Mouse (Mus musculus): ENCODE data around the gene Vkorc1. TPM values are rescaled to one million over a fixed set of nuclear protein-coding genes. Genes with fewer than 3 reads are reported as not detected.
"Not testable (repeated sequence)": the region's sequence is repeated elsewhere in the genome, so short reads cannot be mapped to it uniquely, and the experiment has no call there.

Gene Vkorc1
- polyA plus RNA-seq, 1 experiment from 2014 or later: 38.2 TPM

DNA sequence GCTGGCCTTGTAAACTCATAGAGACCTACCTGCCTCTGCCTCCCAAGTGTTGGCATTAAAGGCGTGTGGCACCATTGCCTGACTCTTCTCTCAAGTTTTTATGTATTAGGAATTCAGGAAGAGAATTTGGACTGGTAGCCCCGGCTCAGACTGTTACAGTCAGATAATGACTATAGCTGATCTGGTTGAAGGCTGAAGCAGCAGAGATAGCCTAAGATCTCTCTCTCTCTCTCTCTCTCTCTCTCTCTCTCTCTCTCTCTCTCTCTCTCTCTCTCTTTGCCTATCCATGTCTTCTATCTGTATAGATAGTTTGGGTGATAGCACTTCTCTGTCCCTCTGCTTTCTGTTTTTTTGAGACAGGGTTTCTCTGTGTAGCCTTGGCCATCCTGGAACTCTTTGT lies 6.4 kb upstream of the Vkorc1 start:
- WGBS (ENCODE audit: missing documents): 89% methylated on average over 2 of the region's 2 CpGs
- no peak overlapping the region for H3K4me3 ChIP-seq (ENCODE audit: inconsistent target)
- peaks cover 8% of the 10 kb centered on the region; the same call in 1 of the 2 replicates for H3K79me2 ChIP-seq (ENCODE audit: inconsistent target)
- no peak overlapping the region for H3K27ac ChIP-seq
- H3K36me3 ChIP-seq (ENCODE audit: inconsistent target): peaks cover 8% of the 10 kb centered on the region

DNA sequence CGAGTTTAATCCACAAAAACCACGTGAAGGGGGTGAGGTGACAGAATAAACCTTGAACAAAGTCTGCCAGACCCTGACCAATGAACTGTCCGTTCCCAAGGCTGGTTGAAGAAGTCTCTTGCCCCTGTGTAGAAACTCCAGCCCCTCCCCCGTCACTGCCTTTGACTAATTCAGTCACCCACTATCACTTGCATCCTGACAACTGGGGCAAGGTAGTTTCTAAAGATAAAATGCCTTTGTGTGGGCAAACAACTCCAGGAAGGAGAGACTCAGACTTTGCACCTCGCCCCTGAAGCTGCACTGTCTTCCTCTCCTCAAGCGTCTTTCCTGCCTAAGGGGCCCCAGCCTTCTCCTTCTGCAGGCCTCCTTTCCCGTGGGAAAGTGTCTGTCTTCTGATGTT lies 4.6 kb upstream of the Vkorc1 start:
- Histone ChIP-seq H3K4me3 (ENCODE audit: inconsistent target) (no peak overlapping the region), H3K27ac (no peak overlapping the region), H3K79me2 (ENCODE audit: inconsistent target) (peaks cover 8% of the 10 kb centered on the region; the same call in 1 of the 2 replicates), H3K36me3 (ENCODE audit: inconsistent target) (no peaks in the 10 kb centered on the region)
- 63% methylated on average over 7 of the region's 7 CpGs for WGBS (ENCODE audit: missing documents)

DNA sequence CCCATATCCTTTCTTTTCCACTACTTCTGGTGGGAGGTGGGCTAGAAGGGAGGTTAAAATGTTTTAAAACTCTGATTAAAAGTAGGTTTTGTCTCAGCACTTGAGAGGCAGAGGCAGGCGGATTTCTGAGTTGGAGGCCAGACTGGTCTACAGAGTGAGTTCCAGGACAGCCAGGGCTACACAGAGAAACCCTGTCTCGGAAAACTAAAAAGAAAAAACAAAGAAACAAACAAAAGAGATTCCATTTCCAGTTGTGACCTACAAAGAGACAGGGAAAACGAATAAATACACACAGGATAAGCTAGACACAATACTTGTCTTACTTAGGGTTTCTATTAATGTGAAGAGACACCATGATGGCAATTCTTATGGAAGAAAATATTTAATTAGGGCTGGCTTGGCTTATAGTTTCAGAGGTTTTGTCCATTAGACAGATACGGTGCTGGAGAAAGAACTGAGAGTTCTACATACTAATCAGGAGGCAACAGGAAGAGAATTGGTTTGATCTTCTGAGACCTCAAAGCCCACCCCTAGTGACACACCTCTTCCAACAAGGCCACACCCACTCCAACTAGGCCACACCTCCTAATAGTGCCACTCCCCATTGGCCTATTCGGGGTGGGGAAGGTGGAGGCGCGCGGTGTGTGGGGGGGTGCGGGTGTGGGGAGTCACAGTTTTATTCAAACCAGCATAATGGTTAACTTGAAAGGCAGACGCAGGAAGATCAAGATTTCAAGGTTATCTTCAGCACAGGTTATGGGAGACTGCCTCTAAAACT lies 3.0 kb upstream of the Vkorc1 start:
- H3K27ac ChIP-seq: no peak overlapping the region
- H3K4me3 ChIP-seq (ENCODE audit: inconsistent target): no peak overlapping the region
- WGBS (ENCODE audit: missing documents): 72% methylated on average over 9 of the region's 10 CpGs
- no peaks in the 10 kb centered on the region for H3K36me3 ChIP-seq (ENCODE audit: inconsistent target)
- H3K79me2 ChIP-seq (ENCODE audit: inconsistent target): no peaks in the 10 kb centered on the region

DNA sequence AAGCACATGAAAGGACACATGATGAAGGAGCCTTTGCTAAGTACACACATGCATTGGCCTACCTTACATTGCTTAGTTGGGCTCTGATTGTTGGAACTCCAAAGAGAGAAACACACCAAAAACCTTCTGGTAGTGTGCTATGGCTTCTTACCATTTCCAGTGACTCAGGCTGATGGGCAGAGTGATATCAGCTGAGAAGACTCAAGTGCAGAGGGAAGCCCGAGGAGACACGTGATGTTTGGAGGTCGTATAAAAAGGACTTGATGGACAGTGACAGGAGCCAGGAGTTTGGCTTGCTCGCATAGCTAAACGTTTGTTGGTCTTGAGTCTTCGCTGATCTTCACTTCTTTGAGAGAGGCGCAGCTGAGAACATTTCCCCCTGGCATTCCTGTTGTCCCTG lies 2.1 kb upstream of the Vkorc1 start:
- H3K36me3 ChIP-seq (ENCODE audit: inconsistent target): no peaks in the 10 kb centered on the region; the same call in 1 of the 2 replicates
- no peaks in the 10 kb centered on the region for H3K79me2 ChIP-seq (ENCODE audit: inconsistent target)
- H3K4me3 ChIP-seq (ENCODE audit: inconsistent target): no peak overlapping the region
- WGBS (ENCODE audit: missing documents): 98% methylated on average over 7 of the region's 7 CpGs
- H3K27ac ChIP-seq: no peak overlapping the region

DNA sequence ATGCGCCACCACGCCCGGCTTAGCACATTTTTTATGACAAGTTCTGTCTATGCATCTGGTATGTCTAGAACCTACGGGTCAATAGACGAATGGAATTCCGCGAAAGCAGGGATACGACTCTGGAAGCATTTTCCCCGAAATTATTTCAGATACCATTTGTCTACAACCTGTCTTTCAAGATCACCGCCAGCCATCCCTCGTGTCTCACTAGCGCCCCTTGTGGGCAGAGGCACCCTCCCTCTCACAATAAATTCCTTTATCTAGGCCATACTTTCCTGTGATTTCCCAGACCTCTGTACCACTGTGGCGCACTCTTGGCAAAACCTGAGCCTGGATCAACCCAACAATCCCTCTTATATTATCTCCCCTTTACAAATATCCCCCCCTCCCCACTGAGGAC lies 967 bp upstream of the Vkorc1 start:
- Histone ChIP-seq H3K79me2 (ENCODE audit: inconsistent target) (no peaks in the 10 kb centered on the region), H3K27ac (no peak overlapping the region), H3K4me3 (ENCODE audit: inconsistent target) (no peak overlapping the region), H3K36me3 (ENCODE audit: inconsistent target) (no peaks in the 10 kb centered on the region; the same call in 1 of the 2 replicates)
- whole genome bisulfite sequencing (ENCODE audit: missing documents): 75% methylated on average over 11 of the region's 13 CpGs

DNA sequence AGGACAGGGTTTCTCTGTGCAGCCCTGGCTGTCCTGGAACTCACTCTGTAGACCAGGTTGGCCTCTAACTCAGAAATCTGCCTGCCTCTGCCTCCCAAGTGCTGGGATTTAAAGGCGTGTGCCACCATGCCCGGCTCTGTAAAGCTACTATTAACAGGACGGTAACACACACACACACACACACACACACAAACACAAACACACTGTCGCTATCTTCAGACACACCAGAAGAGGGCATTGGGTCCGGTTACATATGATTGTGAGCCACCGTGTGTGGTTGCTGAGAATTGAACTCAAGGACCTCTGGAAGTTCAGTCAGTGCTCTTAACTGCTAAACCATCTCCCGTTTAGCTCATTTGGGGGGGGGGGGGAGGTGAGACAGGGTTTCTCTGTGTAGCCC lies 474 bp upstream of the Vkorc1 start:
- peak overlapping the region; percentile 58 for H3K4me3 ChIP-seq (ENCODE audit: inconsistent target)
- not testable (repeated sequence) for H3K36me3 ChIP-seq (ENCODE audit: inconsistent target); H3K79me2 ChIP-seq (ENCODE audit: inconsistent target); H3K27ac ChIP-seq
- 67% methylated on average over 6 of the region's 7 CpGs for WGBS (ENCODE audit: missing documents)

DNA sequence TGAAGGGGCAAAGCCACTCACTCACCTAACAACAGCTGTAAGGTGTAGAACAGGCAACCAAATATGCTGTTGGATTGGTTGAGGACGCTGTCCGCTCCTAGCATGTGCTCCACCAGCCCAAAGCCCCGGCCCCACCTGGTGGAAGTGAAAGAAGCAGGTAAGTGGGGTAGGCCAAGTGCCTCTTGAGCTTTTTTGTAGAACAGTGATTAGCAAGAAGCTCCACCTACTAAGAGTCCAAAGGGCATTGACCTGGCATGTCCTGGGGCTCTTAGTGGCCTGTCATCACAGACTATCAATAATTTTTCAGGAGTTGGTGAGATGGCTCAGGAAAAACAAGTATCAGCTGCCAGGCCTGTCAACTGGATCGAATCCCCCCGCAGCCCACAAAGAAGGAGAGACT lies 937 bp downstream of the Vkorc1 start:
- Histone ChIP-seq H3K27ac (no peak overlapping the region), H3K4me3 (ENCODE audit: inconsistent target) (no peak overlapping the region)
- 85% methylated on average over 5 of the region's 5 CpGs for WGBS (ENCODE audit: missing documents)

DNA sequence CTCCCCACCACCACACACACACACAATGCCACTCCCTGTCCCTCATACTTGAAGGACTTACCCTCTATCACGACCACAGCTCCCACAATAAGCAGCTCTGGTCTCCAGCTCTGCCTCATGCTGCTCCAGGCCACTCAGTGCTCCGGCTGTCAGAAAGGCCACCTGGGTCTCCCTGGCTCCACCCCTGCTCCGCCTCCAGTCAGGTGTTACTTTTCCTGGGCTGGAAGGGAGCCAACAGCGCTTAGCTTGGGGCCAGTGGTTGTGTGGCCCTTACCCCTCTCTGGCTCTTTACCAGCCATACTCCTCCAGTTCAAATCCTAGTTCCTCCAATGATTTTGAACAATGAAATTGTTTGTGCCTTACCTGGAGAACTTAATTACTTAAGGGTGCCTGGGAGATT lies 4.6 kb downstream of the Vkorc1 start, which contains the start of gene Prss53:
TSS of gene Prss53 (minus strand) at position 173 of the 400 bp plus-strand sequence.
- no peaks in the 10 kb centered on the region; the same call in 1 of the 2 replicates for H3K79me2 ChIP-seq (ENCODE audit: inconsistent target)
- 93% methylated on average over 4 of the region's 4 CpGs for WGBS (ENCODE audit: missing documents)
- H3K36me3 ChIP-seq (ENCODE audit: inconsistent target): peaks cover 41% of the 10 kb centered on the region
- H3K27ac ChIP-seq: no peak within 1 kb of the TSS
- no peak within 1 kb of the TSS for H3K4me3 ChIP-seq (ENCODE audit: inconsistent target)

More for the DNA sequence above, 937 bp downstream of the Vkorc1 start:
- H3K36me3 ChIP-seq (ENCODE audit: inconsistent target): peaks cover 7% of the 10 kb centered on the region; the same call in 1 of the 2 replicates
- no peaks in the 10 kb centered on the region for H3K79me2 ChIP-seq (ENCODE audit: inconsistent target)

DNA sequence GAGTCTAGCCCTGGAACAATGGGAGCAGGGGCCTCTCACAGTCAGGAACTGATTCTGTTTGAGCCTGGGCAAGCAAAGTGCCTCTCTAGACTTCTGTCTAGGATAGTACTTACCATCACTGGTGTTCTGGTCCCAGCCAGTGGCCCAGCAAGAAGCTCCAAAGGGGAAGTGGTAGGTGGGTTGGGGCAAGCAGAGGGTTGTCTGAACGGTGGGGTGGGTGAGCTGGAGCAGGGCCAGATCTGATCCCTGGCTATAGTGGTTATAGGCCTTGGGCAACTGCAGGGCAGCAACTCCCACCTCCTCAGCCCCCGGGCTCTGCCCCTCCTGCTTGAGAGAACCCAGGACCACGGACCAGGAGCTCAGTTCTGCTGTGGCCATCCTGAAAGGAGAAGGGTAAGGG lies 6.6 kb downstream of the Vkorc1 start:
- Histone ChIP-seq H3K36me3 (ENCODE audit: inconsistent target) (peaks cover 61% of the 10 kb centered on the region), H3K79me2 (ENCODE audit: inconsistent target) (peaks cover 19% of the 10 kb centered on the region; the same call in 1 of the 2 replicates), H3K27ac (no peak overlapping the region), H3K4me3 (ENCODE audit: inconsistent target) (no peak overlapping the region)
- 35% methylated on average over 3 of the region's 3 CpGs for WGBS (ENCODE audit: missing documents)

DNA sequence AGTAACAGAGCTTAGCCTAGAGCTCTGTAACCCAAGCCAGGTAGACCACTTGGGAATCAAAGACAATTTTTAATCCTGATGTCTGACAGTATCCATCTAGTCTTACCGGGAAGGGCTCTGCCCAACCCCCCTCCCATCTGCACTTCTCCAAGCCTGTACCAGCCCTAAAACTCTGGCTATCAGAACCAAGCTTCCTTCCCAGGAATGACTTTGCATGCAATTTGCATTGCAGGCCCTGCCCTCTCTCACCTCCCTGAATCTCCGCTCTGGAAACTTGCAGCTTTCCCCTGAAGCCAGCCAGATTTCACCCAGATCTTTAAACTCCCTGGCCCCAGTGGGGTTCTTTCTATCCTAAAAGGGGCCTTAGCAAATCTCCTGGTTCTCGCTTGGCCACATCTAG lies 7.6 kb downstream of the Vkorc1 start:
- Histone ChIP-seq H3K27ac (no peak overlapping the region), H3K4me3 (ENCODE audit: inconsistent target) (no peak overlapping the region), H3K36me3 (ENCODE audit: inconsistent target) (peaks cover 71% of the 10 kb centered on the region), H3K79me2 (ENCODE audit: inconsistent target) (peaks cover 30% of the 10 kb centered on the region; the same call in 1 of the 2 replicates)
- 95% methylated on average over 3 of the region's 3 CpGs for WGBS (ENCODE audit: missing documents)

DNA sequence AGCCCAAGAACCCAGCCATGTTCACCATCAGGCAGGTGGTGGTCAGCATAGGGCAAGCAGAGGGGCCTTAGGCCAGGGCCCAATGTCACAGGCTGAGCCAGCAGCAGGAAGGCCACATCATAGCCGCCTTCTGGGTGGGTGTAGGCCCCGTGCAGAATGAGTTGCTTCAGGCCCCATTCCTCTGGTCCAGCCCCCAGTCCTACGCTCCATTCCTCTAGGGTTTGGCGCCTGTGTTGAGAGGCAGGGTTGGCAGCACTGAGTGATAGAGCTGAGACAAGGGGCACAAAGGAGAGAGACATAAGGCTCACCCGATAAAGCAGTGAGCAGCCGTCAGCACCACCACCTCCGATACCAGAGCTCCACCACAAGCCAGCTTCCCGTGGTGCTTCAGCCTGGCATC lies 8.2 kb downstream of the Vkorc1 start:
- Histone ChIP-seq H3K79me2 (ENCODE audit: inconsistent target) (peaks cover 36% of the 10 kb centered on the region; the same call in 1 of the 2 replicates), H3K27ac (no peak overlapping the region), H3K4me3 (ENCODE audit: inconsistent target) (no peak overlapping the region), H3K36me3 (ENCODE audit: inconsistent target) (peaks cover 77% of the 10 kb centered on the region)
- 88% methylated on average over 8 of the region's 8 CpGs for WGBS (ENCODE audit: missing documents)

DNA sequence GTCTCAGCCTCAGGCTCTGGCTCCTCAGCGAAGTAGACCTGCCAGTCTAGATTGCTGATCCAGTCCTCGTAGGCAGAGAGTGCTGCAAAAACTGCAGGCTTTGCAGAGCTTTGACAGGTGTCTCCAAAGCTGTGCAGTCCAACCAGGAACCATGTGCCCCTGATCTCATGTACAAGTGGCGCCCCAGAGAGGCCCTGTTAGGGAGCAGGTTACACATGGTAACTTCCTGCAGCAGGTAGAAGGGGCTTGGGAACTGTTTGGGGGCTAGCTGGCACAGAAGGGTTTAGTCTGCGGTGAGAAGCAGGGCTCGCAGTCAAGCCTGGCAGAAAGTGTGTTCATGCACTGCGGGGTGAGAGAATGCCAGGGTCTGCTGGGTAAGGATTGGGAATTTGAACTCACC lies 8.9 kb downstream of the Vkorc1 start:
- Histone ChIP-seq H3K27ac (no peak overlapping the region), H3K36me3 (ENCODE audit: inconsistent target) (peaks cover 83% of the 10 kb centered on the region), H3K4me3 (ENCODE audit: inconsistent target) (no peak overlapping the region), H3K79me2 (ENCODE audit: inconsistent target) (peaks cover 42% of the 10 kb centered on the region; the same call in 1 of the 2 replicates)
- WGBS (ENCODE audit: missing documents): 94% methylated on average over 6 of the region's 6 CpGs

DNA sequence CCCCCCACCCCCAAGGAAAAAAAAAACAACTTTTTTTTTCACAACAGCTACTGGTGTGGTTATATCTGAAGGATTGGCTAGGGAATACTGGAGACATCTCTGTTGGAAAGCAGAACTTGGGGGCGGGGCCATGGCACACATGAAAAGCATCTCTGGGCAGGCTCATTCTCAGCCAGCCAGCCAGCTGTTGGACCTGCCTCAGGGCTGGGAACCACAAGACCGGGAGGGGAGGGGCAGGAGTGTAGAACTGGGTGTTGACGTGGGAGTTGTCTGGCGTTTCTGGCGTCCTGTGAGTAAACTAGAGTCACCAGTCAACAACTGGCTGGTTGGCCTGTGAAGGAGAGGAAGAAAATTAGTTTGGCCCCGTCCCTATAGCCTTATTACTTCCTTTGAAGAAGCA lies 9.5 kb downstream of the Vkorc1 start:
- 51% methylated on average over 6 of the region's 6 CpGs for WGBS (ENCODE audit: missing documents)
- no peak overlapping the region for H3K27ac ChIP-seq

DNA sequence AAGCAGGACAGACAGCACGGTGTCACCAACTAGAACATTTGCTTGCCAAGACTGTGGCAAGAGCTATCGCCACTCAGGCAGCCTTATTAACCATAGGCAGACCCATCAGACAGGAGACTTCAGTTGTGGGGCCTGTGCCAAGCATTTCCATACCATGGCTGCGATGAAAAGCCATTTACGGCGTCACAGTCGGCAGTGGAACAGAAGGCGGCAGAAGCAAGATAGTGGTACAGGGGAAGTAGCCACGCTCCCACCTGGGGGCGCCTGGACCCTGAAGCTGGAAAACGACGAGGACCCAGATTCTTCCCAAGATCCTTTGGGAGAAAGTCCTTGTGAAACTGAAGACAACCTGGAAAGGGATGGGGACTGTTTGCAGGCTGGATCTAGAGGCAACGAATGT lies 15.0 kb downstream of the Vkorc1 start:
- Histone ChIP-seq H3K27ac (no peak overlapping the region), H3K79me2 (ENCODE audit: inconsistent target) (peaks cover 86% of the 10 kb centered on the region), H3K36me3 (ENCODE audit: inconsistent target) (peaks cover 75% of the 10 kb centered on the region), H3K4me3 (ENCODE audit: inconsistent target) (no peak overlapping the region)
- 92% methylated on average over 12 of the region's 12 CpGs for whole genome bisulfite sequencing (ENCODE audit: missing documents)

More for the DNA sequence above, 9.5 kb downstream of the Vkorc1 start:
- Histone ChIP-seq H3K79me2 (ENCODE audit: inconsistent target) (peaks cover 48% of the 10 kb centered on the region; the same call in 1 of the 2 replicates), H3K36me3 (ENCODE audit: inconsistent target) (peaks cover 89% of the 10 kb centered on the region), H3K4me3 (ENCODE audit: inconsistent target) (no peak overlapping the region)

DNA sequence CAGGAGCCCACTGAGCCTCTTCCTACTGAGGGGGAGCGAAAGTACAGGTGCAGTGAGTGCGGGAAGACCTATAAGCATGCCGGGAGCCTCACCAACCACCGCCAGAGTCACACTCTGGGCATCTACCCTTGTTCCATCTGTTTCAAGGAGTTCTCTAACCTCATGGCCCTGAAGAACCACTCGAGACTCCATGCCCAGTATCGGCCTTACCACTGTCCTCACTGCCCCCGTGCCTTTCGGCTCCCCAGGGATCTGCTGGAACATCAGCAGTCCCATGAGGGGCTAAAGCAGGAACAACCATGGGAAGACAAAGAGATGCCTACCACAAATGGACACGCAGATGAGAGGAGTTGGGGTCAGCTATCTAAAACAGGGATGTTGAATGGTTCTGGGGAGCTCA lies 16.1 kb downstream of the Vkorc1 start:
- 100% methylated on average over 9 of the region's 9 CpGs for WGBS (ENCODE audit: missing documents)
- no peak overlapping the region for H3K27ac ChIP-seq
- no peak overlapping the region for H3K4me3 ChIP-seq (ENCODE audit: inconsistent target)
- peaks cover 86% of the 10 kb centered on the region for H3K79me2 ChIP-seq (ENCODE audit: inconsistent target)
- H3K36me3 ChIP-seq (ENCODE audit: inconsistent target): peaks cover 64% of the 10 kb centered on the region

Measured in macrophage (primary cell).